Comparison of ENCODE assay signal across 15 mouse cellular contexts in the genomic region with DNA sequence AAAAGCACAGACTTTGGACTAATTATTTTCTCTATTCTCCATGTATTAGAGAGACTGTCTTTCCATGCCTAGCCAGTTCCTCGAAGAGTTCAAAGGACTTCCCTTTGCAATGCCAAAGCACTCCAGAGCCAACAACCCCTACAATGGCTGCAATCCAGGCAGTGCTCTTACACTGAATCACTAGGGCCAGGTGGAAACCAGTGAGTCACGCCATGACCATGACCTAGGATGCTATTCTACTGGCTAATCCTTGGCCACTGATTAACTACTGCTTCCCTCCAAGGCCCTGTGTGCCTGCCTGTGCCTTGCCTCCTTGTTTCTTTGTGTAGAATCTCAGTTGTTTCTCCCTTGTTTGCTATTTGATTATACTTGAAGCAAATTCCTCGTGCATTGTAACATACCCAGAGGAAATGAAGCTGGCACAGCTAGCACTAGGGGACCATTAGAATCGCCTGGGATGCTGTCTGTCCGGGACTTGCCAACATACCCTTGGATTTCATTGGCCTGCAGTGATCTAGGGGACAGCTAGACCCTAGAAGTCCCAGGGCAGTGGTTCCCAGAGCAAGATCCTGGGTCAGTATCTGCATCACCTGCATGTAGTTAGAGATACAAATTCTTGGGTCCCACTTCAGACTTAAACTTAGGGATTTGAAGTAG. TPM values are rescaled to one million over a fixed set of nuclear protein-coding genes. Genes with fewer than 3 reads are reported as not detected.
DNase-seq lines count a peak whose midpoint lies in the region; ATAC-seq and TF ChIP-seq lines count a peak whose summit lies in the region.
"Had no signal": no experiment of that assay in that cellular context is flagged by ENCODE, and none has a peak within 500 bp of the region (broad histone marks: within the 10 kb centered on the region; RNA-seq: fewer than 3 reads in every experiment).

No protein-coding gene starts in this region.

- WGBS in lung, embryonic 16.5 days = 54% methylated on average over 5 of the region's 5 CpGs
- 73% methylated on average over 5 of the region's 5 CpGs for WGBS in intestine, embryonic 14.5 days
- WGBS in large intestine, adult 2 months = 32% methylated on average over 5 of the region's 5 CpGs
- WGBS in hindbrain, embryonic 14.5 days = 79% methylated on average over 5 of the region's 5 CpGs
- 78% methylated on average over 5 of the region's 5 CpGs for WGBS in forebrain, embryonic 13.5 days

- peaks cover 15% of the 10 kb centered on the region; the same call in 1 of the 2 replicates for H3K4me1 ChIP-seq in lung, embryonic 16.5 days (replicated peaks; ENCODE audit: control insufficient read depth, insufficient read depth, low read length)
- no peaks in the 10 kb centered on the region for H3K4me1 ChIP-seq in intestine, embryonic 14.5 days (replicated peaks; ENCODE audit: control insufficient read depth, insufficient read depth, low read length)
- peaks cover 9% of the 10 kb centered on the region for H3K4me1 ChIP-seq in hindbrain, embryonic 14.5 days (replicated peaks; ENCODE audit: control insufficient read depth, insufficient read depth, low read length)
- H3K4me1 ChIP-seq in forebrain, embryonic 13.5 days = no peaks in the 10 kb centered on the region

- CTCF ChIA-PET in Patski (lab: Charles Lee) = interaction anchor here (0.7 to 1.1 kb wide), 4 partner anchors 10 to 135 kb away, joined by 3 read pairs; no protein-coding TSS in a partner anchor

- no peak for DNase-seq in lung, postnatal 25 days (ENCODE audit: low spot score)
- DNase-seq in Patski (ENCODE audit: low read depth, low spot score) = peak; percentile 79
- DNase-seq in intestine, embryonic 14.5 days (ENCODE audit: low spot score) = peak; percentile 36
- peak; percentile 16 for DNase-seq in large intestine, adult 2 months (ENCODE audit: low read depth, low spot score)
- DNase-seq in hindbrain, embryonic 14.5 days (ENCODE audit: low spot score) = no peak
- DNase-seq in retina, postnatal 1 day = no peak
- DNase-seq: cerebellum, adult 18-20 months; heart, adult 18-20 months; heart, postnatal 4 days; liver had no signal

- no peak overlapping the region for H3K4me3 ChIP-seq in lung, embryonic 16.5 days (ENCODE audit: low read length)
- H3K4me3 ChIP-seq in intestine, embryonic 14.5 days (ENCODE audit: low read depth, low read length) = no peak overlapping the region
- no peak overlapping the region for H3K4me3 ChIP-seq in hindbrain, embryonic 14.5 days (replicated peaks; ENCODE audit: low read length)
- H3K4me3 ChIP-seq in forebrain, embryonic 13.5 days = no peak overlapping the region
- H3K4me3 ChIP-seq: forebrain, embryonic 12.5 days; midbrain, embryonic 10.5 days; neural tube, embryonic 12.5 days had no signal

- no peaks in the 10 kb centered on the region for H3K9me3 ChIP-seq in lung, embryonic 16.5 days (ENCODE audit: control insufficient read depth, low read length)
- no peaks in the 10 kb centered on the region for H3K9me3 ChIP-seq in intestine, embryonic 14.5 days (ENCODE audit: control insufficient read depth, low read length)
- no peaks in the 10 kb centered on the region for H3K9me3 ChIP-seq in hindbrain, embryonic 14.5 days (ENCODE audit: control insufficient read depth, low read length)
- H3K9me3 ChIP-seq in forebrain, embryonic 13.5 days (replicated peaks) = no peaks in the 10 kb centered on the region
- H3K9me3 ChIP-seq: forebrain, embryonic 12.5 days; midbrain, embryonic 10.5 days; neural tube, embryonic 12.5 days had no signal

- POLR2A ChIA-PET in Patski (lab: Charles Lee) = interaction anchor here (0.8 kb wide), 1 partner anchor 9 kb away, joined by 3 read pairs; no protein-coding TSS in a partner anchor

- no peak overlapping the region for H3K9ac ChIP-seq in lung, embryonic 16.5 days (ENCODE audit: low read length)
- no peak overlapping the region for H3K9ac ChIP-seq in intestine, embryonic 14.5 days (ENCODE audit: low read length)
- no peak overlapping the region for H3K9ac ChIP-seq in hindbrain, embryonic 14.5 days
- no peak overlapping the region for H3K9ac ChIP-seq in forebrain, embryonic 13.5 days
- H3K9ac ChIP-seq: forebrain, embryonic 12.5 days; neural tube, embryonic 12.5 days had no signal

- TF ChIP-seq CTCF in Patski (IDR thresholded peaks at IDR 0.05) = no peak

- peak; percentile 44; the same call in 1 of the 2 replicates for ATAC-seq in lung, embryonic 16.5 days (ENCODE audit: low read depth)
- peak; percentile 95 for ATAC-seq in Patski
- no peak for ATAC-seq in intestine, embryonic 14.5 days (replicated peaks; ENCODE audit: low FRiP score, low TSS enrichment, low read depth)
- ATAC-seq in hindbrain, embryonic 14.5 days (ENCODE audit: low FRiP score) = no peak
- no peak for ATAC-seq in forebrain, embryonic 13.5 days

- H3K27me3 ChIP-seq in lung, embryonic 16.5 days (ENCODE audit: control insufficient read depth, insufficient read depth, low read depth, low read length) = no peaks in the 10 kb centered on the region
- H3K27me3 ChIP-seq in Patski = no peaks in the 10 kb centered on the region
- H3K27me3 ChIP-seq in intestine, embryonic 14.5 days (replicated peaks; ENCODE audit: control insufficient read depth, insufficient read depth, low read length) = no peaks in the 10 kb centered on the region
- no peaks in the 10 kb centered on the region for H3K27me3 ChIP-seq in hindbrain, embryonic 14.5 days (ENCODE audit: control insufficient read depth, insufficient read depth, low read length)
- no peaks in the 10 kb centered on the region for H3K27me3 ChIP-seq in forebrain, embryonic 13.5 days
- H3K27me3 ChIP-seq: forebrain, embryonic 12.5 days; neural tube, embryonic 12.5 days had no signal

- no peak overlapping the region for H3K4me2 ChIP-seq in lung, embryonic 16.5 days (ENCODE audit: low read depth, low read length)
- H3K4me2 ChIP-seq in intestine, embryonic 14.5 days (ENCODE audit: low read length) = no peak overlapping the region
- no peak overlapping the region for H3K4me2 ChIP-seq in hindbrain, embryonic 14.5 days (replicated peaks)
- no peak overlapping the region for H3K4me2 ChIP-seq in forebrain, embryonic 13.5 days
- H3K4me2 ChIP-seq: forebrain, embryonic 12.5 days; neural tube, embryonic 12.5 days had no signal

- H3K36me3 ChIP-seq in lung, embryonic 16.5 days (ENCODE audit: control insufficient read depth, insufficient read depth, low read length) = no peaks in the 10 kb centered on the region
- H3K36me3 ChIP-seq in intestine, embryonic 14.5 days (ENCODE audit: control insufficient read depth, insufficient read depth, low read length) = peaks cover 6% of the 10 kb centered on the region
- H3K36me3 ChIP-seq in hindbrain, embryonic 14.5 days (replicated peaks; ENCODE audit: control insufficient read depth, insufficient read depth) = peaks cover 27% of the 10 kb centered on the region
- H3K36me3 ChIP-seq in forebrain, embryonic 13.5 days (ENCODE audit: poor library complexity, severe bottlenecking) = peaks cover 42% of the 10 kb centered on the region

- in situ Hi-C loops in Patski (cut with MboI; ENCODE audit: low pct_unique_long_range_greater_than_20kb) = no loop called here

- H3K27ac ChIP-seq in lung, embryonic 16.5 days (ENCODE audit: low read length) = no peak overlapping the region; the same call in 1 of the 2 replicates
- H3K27ac ChIP-seq in intestine, embryonic 14.5 days (ENCODE audit: low read depth) = no peak overlapping the region
- H3K27ac ChIP-seq in hindbrain, embryonic 14.5 days = no peak overlapping the region
- H3K27ac ChIP-seq in forebrain, embryonic 13.5 days = no peak overlapping the region
- H3K27ac ChIP-seq: forebrain, embryonic 12.5 days; midbrain, embryonic 10.5 days; neural tube, embryonic 12.5 days had no signal

RNA-seq across cellular contexts. Expression of a gene that starts 29.1 kb away (rescaled TPM):
- polyA plus RNA-seq in lung, embryonic 16.5 days (2015; fragmentation: Nextera tagmentation; extraction: Ambion mirVana) = 0.26 and 0.53 TPM in 2 replicates
- 0.05 TPM for polyA plus RNA-seq in Patski (2021)
- polyA plus RNA-seq in intestine, embryonic 14.5 days (2014; fragmentation: Nextera tagmentation; extraction: Ambion mirVana) = 0.08 and 0.20 TPM in 2 replicates
- not detected in 2 replicates for polyA plus RNA-seq in large intestine, adult 2 months (2012; rRNA removed)
- 0.18 and 0.32 TPM in 2 replicates for polyA plus RNA-seq in hindbrain, embryonic 14.5 days (2014; fragmentation: Nextera tagmentation; extraction: Ambion mirVana)
- 0.11 and 0.27 TPM in 2 replicates for polyA plus RNA-seq in forebrain, embryonic 13.5 days (2015; fragmentation: Nextera tagmentation; extraction: Ambion mirVana)

Comparison
In these comparisons a context has a peak if more than half of its experiments do, and no peak if none do; other contexts are left out.
1. ATAC-seq: peak in lung, embryonic 16.5 days (single experiment) and Patski (single experiment); none in intestine, embryonic 14.5 days (single experiment), hindbrain, embryonic 14.5 days (single experiment) and forebrain, embryonic 13.5 days (single experiment).
2. DNase-seq: peak in Patski (single experiment), intestine, embryonic 14.5 days (single experiment) and large intestine, adult 2 months (single experiment); none in lung, postnatal 25 days (single experiment), hindbrain, embryonic 14.5 days (single experiment) and retina, postnatal 1 day (single experiment).